Comparison of ENCODE assay signal across 14 mouse cellular contexts in genomic region chr5:139405953-139406352, GRCm38 (mm10). TPM values are rescaled to one million over a fixed set of nuclear protein-coding genes. Genes with fewer than 3 reads are reported as not detected.
DNase-seq lines count a peak whose midpoint lies in the region; ATAC-seq and TF ChIP-seq lines count a peak whose summit lies in the region.
"Had no signal": no experiment of that assay in that cellular context is flagged by ENCODE, and none has a peak within 500 bp of the region (broad histone marks: within the 10 kb centered on the region; RNA-seq: fewer than 3 reads in every experiment).

No protein-coding gene starts in this region.

- H3K9me3 ChIP-seq in kidney, embryonic 15.5 days (replicated peaks): no peaks in the 10 kb centered on the region
- no peaks in the 10 kb centered on the region for H3K9me3 ChIP-seq in embryonic facial prominence, embryonic 11.5 days (replicated peaks; ENCODE audit: control insufficient read depth, low read length)
- no peaks in the 10 kb centered on the region for H3K9me3 ChIP-seq in liver, embryonic 13.5 days (replicated peaks)
- no peaks in the 10 kb centered on the region for H3K9me3 ChIP-seq in intestine, postnatal 0 days (ENCODE audit: control insufficient read depth)
- H3K9me3 ChIP-seq: forebrain, embryonic 15.5 days; G1E; heart, embryonic 13.5 days had no signal

- TF ChIP-seq CTCF in intestine, postnatal 0 days (IDR thresholded peaks at IDR 0.05; ENCODE audit: low read depth): no peak

- no peaks in the 10 kb centered on the region for H3K27me3 ChIP-seq in kidney, embryonic 15.5 days
- H3K27me3 ChIP-seq in embryonic facial prominence, embryonic 11.5 days (ENCODE audit: control insufficient read depth, insufficient read depth, low read length): no peaks in the 10 kb centered on the region
- H3K27me3 ChIP-seq in liver, embryonic 13.5 days: no peaks in the 10 kb centered on the region
- no peaks in the 10 kb centered on the region for H3K27me3 ChIP-seq in intestine, postnatal 0 days (replicated peaks; ENCODE audit: control insufficient read depth, insufficient read depth, low read length)
- H3K27me3 ChIP-seq: forebrain, embryonic 15.5 days had no signal

- H3K36me3 ChIP-seq in kidney, embryonic 15.5 days: no peaks in the 10 kb centered on the region
- H3K36me3 ChIP-seq in embryonic facial prominence, embryonic 11.5 days (replicated peaks; ENCODE audit: control insufficient read depth, insufficient read depth, low read depth, low read length): no peaks in the 10 kb centered on the region
- H3K36me3 ChIP-seq in liver, embryonic 13.5 days: no peaks in the 10 kb centered on the region
- no peaks in the 10 kb centered on the region; the same call in 1 of the 2 replicates for H3K36me3 ChIP-seq in intestine, postnatal 0 days (ENCODE audit: control insufficient read depth, insufficient read depth)
- H3K36me3 ChIP-seq: forebrain, embryonic 15.5 days; heart, embryonic 13.5 days had no signal

- H3K4me3 ChIP-seq in kidney, embryonic 15.5 days (replicated peaks): no peak overlapping the region
- H3K4me3 ChIP-seq in embryonic facial prominence, embryonic 11.5 days (ENCODE audit: low read depth, low read length): no peak overlapping the region
- peak overlapping the region; percentile 16; the same call in 1 of the 2 replicates for H3K4me3 ChIP-seq in liver, embryonic 13.5 days (replicated peaks)
- H3K4me3 ChIP-seq in intestine, postnatal 0 days (ENCODE audit: low read depth, low read length): no peak overlapping the region
- H3K4me3 ChIP-seq: forebrain, embryonic 15.5 days; heart, embryonic 13.5 days; myocyte had no signal

- peaks cover 55% of the 10 kb centered on the region for H3K4me1 ChIP-seq in kidney, embryonic 15.5 days
- no peaks in the 10 kb centered on the region; the same call in 1 of the 2 replicates for H3K4me1 ChIP-seq in embryonic facial prominence, embryonic 11.5 days (ENCODE audit: control insufficient read depth, insufficient read depth, low read length)
- peaks cover 65% of the 10 kb centered on the region for H3K4me1 ChIP-seq in liver, embryonic 13.5 days (replicated peaks)
- H3K4me1 ChIP-seq in intestine, postnatal 0 days (replicated peaks; ENCODE audit: control insufficient read depth, insufficient read depth, low read length): 0 out of 2 replicates have a peak, but pooled peaks cover 5% of the 10 kb centered on the region
- H3K4me1 ChIP-seq: forebrain, embryonic 15.5 days had no signal

- H3K4me2 ChIP-seq in kidney, embryonic 15.5 days: no peak overlapping the region
- H3K4me2 ChIP-seq in embryonic facial prominence, embryonic 11.5 days (ENCODE audit: low read depth, low read length): no peak overlapping the region
- H3K4me2 ChIP-seq in liver, embryonic 13.5 days: peak overlapping the region; percentile 35
- H3K4me2 ChIP-seq in intestine, postnatal 0 days (replicated peaks; ENCODE audit: low read depth): no peak overlapping the region
- H3K4me2 ChIP-seq: forebrain, embryonic 15.5 days; heart, embryonic 13.5 days had no signal

- H3K9ac ChIP-seq in kidney, embryonic 15.5 days: no peak overlapping the region
- H3K9ac ChIP-seq in embryonic facial prominence, embryonic 11.5 days (replicated peaks; ENCODE audit: low read length): no peak overlapping the region
- H3K9ac ChIP-seq in liver, embryonic 13.5 days: peak overlapping the region; percentile 46; the same call in 1 of the 2 replicates
- H3K9ac ChIP-seq in intestine, postnatal 0 days (ENCODE audit: low read depth, low read length): no peak overlapping the region
- H3K9ac ChIP-seq: forebrain, embryonic 15.5 days had no signal

- 0 out of 2 replicates have a peak overlapping the region, but pooled peaks have one; percentile 11 for H3K27ac ChIP-seq in kidney, embryonic 15.5 days
- no peak overlapping the region for H3K27ac ChIP-seq in embryonic facial prominence, embryonic 11.5 days (replicated peaks; ENCODE audit: low read depth, low read length)
- H3K27ac ChIP-seq in liver, embryonic 13.5 days: peak overlapping the region; percentile 78; the same call in 1 of the 2 replicates
- no peak overlapping the region for H3K27ac ChIP-seq in intestine, postnatal 0 days (ENCODE audit: low read depth, low read length)
- H3K27ac ChIP-seq: forebrain, embryonic 15.5 days had no signal

- DNase-seq in gastrocnemius, postnatal 25 days: peak; percentile 44
- DNase-seq in gastrocnemius, postnatal 4 days (ENCODE audit: low spot score in 2 of 2): no peak
- no peak for DNase-seq in kidney, postnatal 14 days
- DNase-seq in embryonic facial prominence, embryonic 11.5 days (ENCODE audit: low spot score): no peak
- DNase-seq in liver, embryonic 13.5 days: no peak
- DNase-seq: embryo, embryonic 11 days had no signal

- 61% methylated on average over 3 of the region's 3 CpGs for WGBS in kidney, embryonic 15.5 days
- 85% methylated on average over 3 of the region's 3 CpGs for WGBS in embryonic facial prominence, embryonic 11.5 days
- 44% methylated on average over 3 of the region's 3 CpGs for WGBS in liver, embryonic 13.5 days (ENCODE audit: insufficient replicate concordance)
- WGBS in intestine, postnatal 0 days: 65% methylated on average over 3 of the region's 3 CpGs

- no peak for ATAC-seq in kidney, embryonic 15.5 days (replicated peaks; ENCODE audit: low FRiP score)
- 0 out of 2 replicates have a peak, but pooled peaks have one; percentile 10 for ATAC-seq in embryonic facial prominence, embryonic 11.5 days (replicated peaks; ENCODE audit: insufficient number of reproducible peaks, low FRiP score, low TSS enrichment, low read depth)
- ATAC-seq in liver, embryonic 13.5 days (ENCODE audit: low read depth): no peak
- ATAC-seq in megakaryocyte-erythroid progenitor cell, adult 5-6 weeks (replicated peaks; ENCODE audit: low FRiP score, low TSS enrichment, poor library complexity, severe bottlenecking): no peak
- ATAC-seq in intestine, postnatal 0 days: no peak
- ATAC-seq: activated CD4-positive, CD25-positive, alpha-beta regulatory T cell, adult 4 months; forebrain, embryonic 15.5 days had no signal

RNA-seq across cellular contexts. Expression of gene C130050O18Rik, which starts 0.9 kb away (rescaled TPM):
- under 1 TPM; 0.32 to 0.61 TPM for total RNA-seq in gastrocnemius, postnatal 25 days (2021)
- under 1 TPM; 0.80 to 0.88 TPM for total RNA-seq in gastrocnemius, postnatal 4 days (2021)
- 0.60 and 1.2 TPM in 2 replicates for polyA plus RNA-seq in kidney, embryonic 15.5 days (2015; fragmentation: Nextera tagmentation; extraction: Ambion mirVana)
- 0.18 and 0.27 TPM in 2 replicates for polyA plus RNA-seq in embryonic facial prominence, embryonic 11.5 days (2014; fragmentation: Nextera tagmentation; extraction: Ambion mirVana)
- polyA plus RNA-seq in liver, embryonic 13.5 days (2015; fragmentation: Nextera tagmentation; extraction: Ambion mirVana): 0.89 and 1.1 TPM in 2 replicates
- 0.79 TPM in 1 of 2 replicates, not detected in the other for total RNA-seq in megakaryocyte-erythroid progenitor cell, adult 5-6 weeks (2014; fragmentation: Nextera tagmentation)
- 0.08 TPM in 1 of 2 replicates, not detected in the other for total RNA-seq in megakaryocyte-erythroid progenitor cell, adult 5-6 weeks (2017)
- 0.76 and 1.4 TPM in 2 replicates for polyA plus RNA-seq in intestine, postnatal 0 days (2015; fragmentation: Nextera tagmentation; extraction: Ambion mirVana)
- polyA plus RNA-seq: activated CD4-positive, CD25-positive, alpha-beta regulatory T cell, adult 4 months had no signal

RNA-seq across cellular contexts. Expression of gene Gper1, which starts 17.0 kb away (rescaled TPM):
- 1 to 10 TPM in 1 of 2 experiments, under 1 TPM in 1; 0.82 to 1.6 TPM for total RNA-seq in gastrocnemius, postnatal 25 days (2021)
- total RNA-seq in gastrocnemius, postnatal 4 days (2021): 1 to 10 TPM; 3.9 to 4.4 TPM
- polyA plus RNA-seq in kidney, embryonic 15.5 days (2015; fragmentation: Nextera tagmentation; extraction: Ambion mirVana): 5.1 and 5.7 TPM in 2 replicates
- polyA plus RNA-seq in embryonic facial prominence, embryonic 11.5 days (2014; fragmentation: Nextera tagmentation; extraction: Ambion mirVana): 0.42 and 0.82 TPM in 2 replicates
- polyA plus RNA-seq in liver, embryonic 13.5 days (2015; fragmentation: Nextera tagmentation; extraction: Ambion mirVana): 0.17 and 0.31 TPM in 2 replicates
- total RNA-seq in megakaryocyte-erythroid progenitor cell, adult 5-6 weeks (2014; fragmentation: Nextera tagmentation): not detected in 2 replicates
- total RNA-seq in megakaryocyte-erythroid progenitor cell, adult 5-6 weeks (2017): not detected in 2 replicates
- 1.1 and 1.3 TPM in 2 replicates for polyA plus RNA-seq in intestine, postnatal 0 days (2015; fragmentation: Nextera tagmentation; extraction: Ambion mirVana)
- total RNA-seq: G1E had no signal
- polyA plus RNA-seq: activated CD4-positive, CD25-positive, alpha-beta regulatory T cell, adult 4 months; G1E had no signal

RNA-seq across cellular contexts. Expression of gene Gpr146, which starts 28.5 kb away (rescaled TPM):
- 10 to 100 TPM; 23.5 to 23.6 TPM for total RNA-seq in gastrocnemius, postnatal 25 days (2021)
- 10 to 100 TPM in 1 of 2 experiments, 1 to 10 TPM in 1; 8.8 to 10.2 TPM for total RNA-seq in gastrocnemius, postnatal 4 days (2021)
- 4.1 and 5.4 TPM in 2 replicates for polyA plus RNA-seq in kidney, embryonic 15.5 days (2015; fragmentation: Nextera tagmentation; extraction: Ambion mirVana)
- polyA plus RNA-seq in embryonic facial prominence, embryonic 11.5 days (2014; fragmentation: Nextera tagmentation; extraction: Ambion mirVana): 1.6 and 1.7 TPM in 2 replicates
- polyA plus RNA-seq in liver, embryonic 13.5 days (2015; fragmentation: Nextera tagmentation; extraction: Ambion mirVana): 18.8 and 20.2 TPM in 2 replicates
- 7.5 and 7.9 TPM in 2 replicates for total RNA-seq in megakaryocyte-erythroid progenitor cell, adult 5-6 weeks (2014; fragmentation: Nextera tagmentation)
- 5.3 and 6.0 TPM in 2 replicates for total RNA-seq in megakaryocyte-erythroid progenitor cell, adult 5-6 weeks (2017)
- 2.5 and 2.6 TPM in 2 replicates for polyA plus RNA-seq in intestine, postnatal 0 days (2015; fragmentation: Nextera tagmentation; extraction: Ambion mirVana)

RNA-seq across cellular contexts. Expression of gene Cyp2w1, which starts 53.5 kb away (rescaled TPM):
- not detected for total RNA-seq in gastrocnemius, postnatal 25 days (2021)
- total RNA-seq in gastrocnemius, postnatal 4 days (2021): not detected
- 0.16 and 0.60 TPM in 2 replicates for polyA plus RNA-seq in kidney, embryonic 15.5 days (2015; fragmentation: Nextera tagmentation; extraction: Ambion mirVana)
- 0.41 and 0.46 TPM in 2 replicates for polyA plus RNA-seq in embryonic facial prominence, embryonic 11.5 days (2014; fragmentation: Nextera tagmentation; extraction: Ambion mirVana)
- polyA plus RNA-seq in liver, embryonic 13.5 days (2015; fragmentation: Nextera tagmentation; extraction: Ambion mirVana): not detected in 2 replicates
- not detected in 2 replicates for total RNA-seq in megakaryocyte-erythroid progenitor cell, adult 5-6 weeks (2014; fragmentation: Nextera tagmentation)
- total RNA-seq in megakaryocyte-erythroid progenitor cell, adult 5-6 weeks (2017): not detected in 2 replicates
- 15.8 and 18.1 TPM in 2 replicates for polyA plus RNA-seq in intestine, postnatal 0 days (2015; fragmentation: Nextera tagmentation; extraction: Ambion mirVana)
- total RNA-seq: G1E had no signal
- polyA plus RNA-seq: activated CD4-positive, CD25-positive, alpha-beta regulatory T cell, adult 4 months; forebrain, embryonic 15.5 days; G1E; heart, embryonic 13.5 days; myocyte had no signal

RNA-seq across cellular contexts. Expression of gene 3110082I17Rik, which starts 54.4 kb away (rescaled TPM):
- 1 to 10 TPM; 7.8 to 8.0 TPM for total RNA-seq in gastrocnemius, postnatal 25 days (2021)
- total RNA-seq in gastrocnemius, postnatal 4 days (2021): 10 to 100 TPM; 12.3 to 12.6 TPM
- polyA plus RNA-seq in kidney, embryonic 15.5 days (2015; fragmentation: Nextera tagmentation; extraction: Ambion mirVana): 39.9 and 43.3 TPM in 2 replicates
- polyA plus RNA-seq in embryonic facial prominence, embryonic 11.5 days (2014; fragmentation: Nextera tagmentation; extraction: Ambion mirVana): 27.1 and 28.8 TPM in 2 replicates
- 26.2 and 26.4 TPM in 2 replicates for polyA plus RNA-seq in liver, embryonic 13.5 days (2015; fragmentation: Nextera tagmentation; extraction: Ambion mirVana)
- total RNA-seq in megakaryocyte-erythroid progenitor cell, adult 5-6 weeks (2014; fragmentation: Nextera tagmentation): 28.0 and 31.0 TPM in 2 replicates
- 40.1 and 74.7 TPM in 2 replicates for total RNA-seq in megakaryocyte-erythroid progenitor cell, adult 5-6 weeks (2017)
- polyA plus RNA-seq in intestine, postnatal 0 days (2015; fragmentation: Nextera tagmentation; extraction: Ambion mirVana): 8.3 and 8.5 TPM in 2 replicates

Comparison
In these comparisons a context has a peak if more than half of its experiments do, and no peak if none do; other contexts are left out.
1. H3K27ac ChIP-seq: peak in kidney, embryonic 15.5 days (single experiment) and liver, embryonic 13.5 days (single experiment); none in embryonic facial prominence, embryonic 11.5 days (single experiment) and intestine, postnatal 0 days (single experiment).